Mouse (Mus musculus) activated CD4-positive, CD25-positive, alpha-beta regulatory T cell, adult 4 months (primary cell): ENCODE data around the gene Slc22a3. TPM values are rescaled to one million over a fixed set of nuclear protein-coding genes. Genes with fewer than 3 reads are reported as not detected.

Source experiments
- ATAC-seq: one replicate; pipeline ENCODE4 v1.8.0; 2017
- polyA plus RNA-seq, 2 experiments: library from polyadenylated mRNA; unstranded; fragments of 100-300 nt; shearing (Covaris generic); gene quantifications; one replicate each; pipeline ENCODE4 v1.2.1; 2017

The Slc22a3 gene
- polyA plus RNA-seq, 2 experiments from 2014 or later = not detected

GRCm38 (mm10) chr17:12467642-12468041, 39.9 kb downstream of the Slc22a3 start:
- ATAC-seq = no peak

- no peak for ATAC-seq
These were observed 41.0 kb downstream of the Slc22a3 start for GRCm38 (mm10) chr17:12466501-12467000.

GRCm38 (mm10) chr17:12461168-12461567, 46.3 kb downstream of the Slc22a3 start:
- no peak for ATAC-seq

- no peak for ATAC-seq
These were observed 52.2 kb downstream of the Slc22a3 start for GRCm38 (mm10) chr17:12455143-12455790.

GRCm38 (mm10) chr17:12453691-12454090, 53.8 kb downstream of the Slc22a3 start:
- no peak for ATAC-seq

- ATAC-seq = no peak
These were observed 54.5 kb downstream of the Slc22a3 start for GRCm38 (mm10) chr17:12452862-12453531.

- ATAC-seq = no peak
These were observed 56.3 kb downstream of the Slc22a3 start for GRCm38 (mm10) chr17:12451234-12451633.

GRCm38 (mm10) chr17:12444561-12444960, 62.9 kb downstream of the Slc22a3 start:
- ATAC-seq = no peak

- ATAC-seq = no peak
These were observed 69.7 kb downstream of the Slc22a3 start for GRCm38 (mm10) chr17:12437771-12438170.

- no peak for ATAC-seq
These were observed 75.8 kb downstream of the Slc22a3 start for GRCm38 (mm10) chr17:12431707-12432106.

GRCm38 (mm10) chr17:12428369-12428768, 79.1 kb downstream of the Slc22a3 start:
- no peak for ATAC-seq

GRCm38 (mm10) chr17:12427156-12427555, 80.3 kb downstream of the Slc22a3 start:
- no peak for ATAC-seq

- ATAC-seq = no peak
These were observed 85.4 kb downstream of the Slc22a3 start for GRCm38 (mm10) chr17:12422143-12422542.

- ATAC-seq = no peak
These were observed 86.5 kb downstream of the Slc22a3 start for GRCm38 (mm10) chr17:12420886-12421574.

GRCm38 (mm10) chr17:12419491-12420079, 87.9 kb downstream of the Slc22a3 start:
- no peak for ATAC-seq

GRCm38 (mm10) chr17:12416250-12416895, 91.1 kb downstream of the Slc22a3 start:
- ATAC-seq = peak; percentile 89

- ATAC-seq = no peak
These were observed 91.8 kb downstream of the Slc22a3 start for GRCm38 (mm10) chr17:12415741-12416140.

GRCm38 (mm10) chr17:12415031-12415735, 92.3 kb downstream of the Slc22a3 start:
- ATAC-seq = no peak

GRCm38 (mm10) chr17:12412891-12413237, 94.6 kb downstream of the Slc22a3 start:
- no peak for ATAC-seq

GRCm38 (mm10) chr17:12412181-12412890, 95.2 kb downstream of the Slc22a3 start:
- no peak for ATAC-seq

- no peak for ATAC-seq
These were observed 98.1 kb downstream of the Slc22a3 start for GRCm38 (mm10) chr17:12409346-12409944.
